Mouse (Mus musculus) liver, postnatal 0 days (tissue): ENCODE measurements around the gene Naxd.

ENCODE experiments used
- CTCF ChIP-seq: sonication (generic); IDR thresholded peaks from 2 replicates; pipeline ENCODE4 v1.5.1; 2016; ENCODE audit warnings: antibody characterized with exemption, low read depth
- EP300 ChIP-seq: IDR thresholded peaks from 2 replicates; pipeline ENCODE4 v1.6.1; 2016; ENCODE audit warnings: antibody characterized with exemption, low read depth, mild to moderate bottlenecking

GRCm38 (mm10) chr8:11550281-11550948 is 53.1 kb downstream of the Naxd start, which contains the start of gene Cars2:
- TF ChIP-seq CTCF (no peak), EP300 (no peak)
